Mouse (Mus musculus) inflammation-experienced regulatory T-cells (primary cell): ENCODE data around the gene Rcbtb2. TPM values are rescaled to one million over a fixed set of nuclear protein-coding genes. Genes with fewer than 3 reads are reported as not detected.

Experiments
- polyA plus RNA-seq, 2 experiments: library from polyadenylated mRNA; unstranded; fragments of 100-300 nt; shearing (Covaris generic); gene quantifications; one replicate each; pipeline ENCODE4 v1.2.1; 2017

Gene Rcbtb2
- 10 to 100 TPM; 62.2 to 89.4 TPM for polyA plus RNA-seq

DNA sequence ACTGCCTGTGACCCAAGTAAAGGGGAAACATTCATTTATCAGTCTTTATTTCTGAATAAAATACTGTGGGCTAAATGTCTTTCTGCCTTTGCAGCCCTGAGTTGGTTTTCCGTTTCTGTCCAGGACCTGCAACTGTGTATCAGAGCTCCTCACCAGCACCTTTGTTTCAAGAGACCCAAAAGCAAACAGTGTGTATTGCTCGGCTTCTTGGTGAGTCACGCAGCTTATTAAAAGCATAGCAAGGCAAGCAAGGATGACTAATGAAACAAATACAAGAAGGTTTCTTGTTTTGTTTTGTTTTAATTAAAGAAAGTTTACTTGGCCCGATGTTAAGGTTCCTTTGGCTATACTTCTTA lies at the start of gene Rcbtb2:
Gene Rcbtb2, plus strand, starts transcription at position 115 of the 356 bp plus-strand sequence.

DNA sequence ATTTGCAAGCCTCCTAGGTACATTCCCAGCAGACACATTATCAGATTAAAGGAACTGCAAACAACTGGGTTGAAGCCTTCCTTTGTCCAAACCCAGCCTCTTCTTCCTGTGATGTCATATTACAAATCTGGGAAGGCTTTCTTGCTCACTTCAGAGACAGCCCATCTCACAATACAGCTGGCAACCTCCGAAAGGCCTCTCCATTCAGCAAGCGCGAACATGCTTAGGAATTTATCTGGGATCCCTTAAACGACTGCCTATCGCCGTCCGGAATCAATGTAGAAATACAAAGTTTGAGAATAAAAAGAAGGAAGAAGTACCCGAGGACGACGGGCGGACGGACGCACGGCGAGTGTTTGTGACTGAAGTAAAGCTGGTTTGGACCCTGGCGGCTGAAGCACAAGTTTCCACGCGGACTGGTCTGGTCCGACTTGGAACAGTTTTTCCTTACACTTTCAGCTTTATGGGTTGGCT lies 115.0 kb downstream of the Rcbtb2 start, which contains the start of gene Lpar6:
Gene Lpar6, plus strand, starts transcription at position 48 of the 474 bp plus-strand sequence.

Other genes starting within 250 kb of the Rcbtb2 start
- 10 to 100 TPM in 1 of 2 experiments, 1 to 10 TPM in 1; 5.5 to 27.1 TPM for gene Cysltr2, start 73.9 kb upstream of the Rcbtb2 start, polyA plus RNA-seq
- 10 to 100 TPM; 26.3 to 34.4 TPM for gene Lpar6, start 114.9 kb downstream of the Rcbtb2 start, polyA plus RNA-seq
- gene Rb1, start 202.8 kb downstream of the Rcbtb2 start, polyA plus RNA-seq, result 10 to 100 TPM; 82.5 to 91.5 TPM